Mouse (Mus musculus) thymus, adult 2 months (tissue): Measurements from ENCODE around the gene Syt15.

Source experiments
- CTCF ChIP-seq: fragments of 200-500 bp; IDR thresholded peaks from 2 replicates; pipeline ENCODE4 v1.5.1; 2012; ENCODE audit warnings: mild to moderate bottlenecking, control low read depth, low read length, moderate library complexity, borderline replicate concordance; ENCODE audit not compliant: control insufficient read depth, poor library complexity, insufficient read depth; ENCODE audit errors: extremely low read depth
- POLR2A ChIP-seq: fragments of 200-500 bp; IDR thresholded peaks from 2 replicates; pipeline ENCODE4 v1.6.1; 2012; ENCODE audit warnings: mild to moderate bottlenecking, low read length, control low read depth, moderate library complexity; ENCODE audit not compliant: control insufficient read depth, poor library complexity, insufficient read depth; ENCODE audit errors: extremely low read depth

- TF ChIP-seq POLR2A (no peak), CTCF (no peak)
Observed at GRCm38 (mm10) chr14:34215451-34216127, 3.8 kb upstream of the Syt15 start.
